Mouse (Mus musculus): ENCODE measurements at regions not wholly inside any gene's neighbourhood (a gene's known extent, or its start where the extent isn't known, plus 50 kb on each side); places are given as distances from the start of the nearest gene placed in this dataset.

GRCm38 (mm10) chr14:71674564-71674963 lies 817.1 kb downstream of the Gm9195 start:
- no peak overlapping the region for H3K9ac ChIP-seq (ENCODE audit: insufficient read depth, low read depth)
- H3K9me3 ChIP-seq (replicated peaks; ENCODE audit: low read length), result no peaks in the 10 kb centered on the region
- no peaks in the 10 kb centered on the region for H3K36me3 ChIP-seq (replicated peaks in 1 of 2; ENCODE audit: control insufficient read depth in 1 of 2, insufficient read depth in 1 of 2, low read length in 1 of 2)
- H3K4me1 ChIP-seq (ENCODE audit: control insufficient read depth in 1 of 2, insufficient read depth in 2 of 2), result no peaks in the 10 kb centered on the region
- dilution Hi-C loops (cut with MboI; ENCODE audit: extremely low pct_ligation_motif_present, extremely low pct_unique_long_range_greater_than_20kb, low sequenced_read_pairs) (no loop called here), in situ Hi-C loops (cut with MboI; ENCODE audit: low pct_ligation_motif_present, low pct_unique_long_range_greater_than_20kb, low sequenced_read_pairs) (loop anchor here (25.0 kb wide), 1 partner anchor 887 kb away; no protein-coding TSS in a partner anchor)
- TF ChIP-seq USF1 (IDR thresholded peaks at IDR 0.05; ENCODE audit: low read depth, low read length) (no peak), ZKSCAN1 (IDR thresholded peaks at IDR 0.05; ENCODE audit: borderline replicate concordance, low read depth, low read length) (no peak), IRF4 (IDR thresholded peaks at IDR 0.05; ENCODE audit: low read depth, low read length) (no peak), KAT2A (IDR thresholded peaks at IDR 0.05; ENCODE audit: insufficient replicate concordance, low read length) (no peak), NELFE (IDR thresholded peaks at IDR 0.05; ENCODE audit: low read depth, low read length) (no peak), MEF2A (IDR thresholded peaks at IDR 0.05; ENCODE audit: borderline replicate concordance, low read depth, low read length) (no peak), MXI1 (IDR thresholded peaks at IDR 0.05; ENCODE audit: low read depth, low read length) (no peak), NRF1 (IDR thresholded peaks at IDR 0.05; ENCODE audit: low read depth, low read length) (no peak), MYC (IDR thresholded peaks at IDR 0.05; ENCODE audit: low read depth, low read length) (no peak), EP300 (IDR thresholded peaks at IDR 0.05; ENCODE audit: low read length) (no peak), SIN3A (IDR thresholded peaks at IDR 0.05; ENCODE audit: low read length) (no peak), MAX (IDR thresholded peaks at IDR 0.05; ENCODE audit: low read length) (no peak), POLR2A (IDR thresholded peaks at IDR 0.05; ENCODE audit: low read depth, low read length) (no peak)
- H3K79me2 ChIP-seq (replicated peaks; ENCODE audit: control insufficient read depth, extremely low read depth, insufficient read depth, poor library complexity, severe bottlenecking), result no peaks in the 10 kb centered on the region
- DNase-seq (ENCODE audit: extremely low read depth), result no peak
- H3K4me3 ChIP-seq (replicated peaks in 1 of 3; ENCODE audit: low read depth in 2 of 3, low read length in 2 of 3, poor library complexity in 1 of 3), result no peak overlapping the region
- no peak overlapping the region for H3K4me2 ChIP-seq (ENCODE audit: insufficient read depth, low read depth, poor library complexity, severe bottlenecking)
- no peak overlapping the region for H3K27ac ChIP-seq (ENCODE audit: insufficient read depth, low read depth)
- peaks cover 39% of the 10 kb centered on the region for H3K27me3 ChIP-seq (replicated peaks)

- no peak overlapping the region for H3K9ac ChIP-seq (ENCODE audit: insufficient read depth, low read depth)
- no peak for DNase-seq (ENCODE audit: extremely low read depth)
- peaks cover 42% of the 10 kb centered on the region for H3K27me3 ChIP-seq (replicated peaks)
- dilution Hi-C loops (cut with MboI; ENCODE audit: extremely low pct_ligation_motif_present, extremely low pct_unique_long_range_greater_than_20kb, low sequenced_read_pairs) (no loop called here), in situ Hi-C loops (cut with MboI; ENCODE audit: low pct_ligation_motif_present, low pct_unique_long_range_greater_than_20kb, low sequenced_read_pairs) (loop anchor here (25.0 kb wide), 1 partner anchor 887 kb away; no protein-coding TSS in a partner anchor)
- no peak overlapping the region for H3K4me3 ChIP-seq (replicated peaks in 1 of 3; ENCODE audit: low read depth in 2 of 3, low read length in 2 of 3, poor library complexity in 1 of 3)
- H3K79me2 ChIP-seq (replicated peaks; ENCODE audit: control insufficient read depth, extremely low read depth, insufficient read depth, poor library complexity, severe bottlenecking), result no peaks in the 10 kb centered on the region
- no peaks in the 10 kb centered on the region for H3K4me1 ChIP-seq (ENCODE audit: control insufficient read depth in 1 of 2, insufficient read depth in 2 of 2)
- H3K4me2 ChIP-seq (ENCODE audit: insufficient read depth, low read depth, poor library complexity, severe bottlenecking), result no peak overlapping the region
- no peaks in the 10 kb centered on the region for H3K36me3 ChIP-seq (replicated peaks in 1 of 2; ENCODE audit: control insufficient read depth in 1 of 2, insufficient read depth in 1 of 2, low read length in 1 of 2)
- TF ChIP-seq TCF12 (IDR thresholded peaks at IDR 0.05; ENCODE audit: low read depth, low read length) (no peak), KAT2A (IDR thresholded peaks at IDR 0.05; ENCODE audit: insufficient replicate concordance, low read length) (no peak), RAD21 (IDR thresholded peaks at IDR 0.05; ENCODE audit: low read depth, low read length) (no peak), IRF4 (IDR thresholded peaks at IDR 0.05; ENCODE audit: low read depth, low read length) (no peak), ELF1 (IDR thresholded peaks at IDR 0.05; ENCODE audit: low read depth, low read length) (no peak), ZMIZ1 (IDR thresholded peaks at IDR 0.05; ENCODE audit: low read depth, low read length) (no peak), JUN (IDR thresholded peaks at IDR 0.05; ENCODE audit: insufficient read depth, low read depth, low read length) (no peak), ZNF384 (IDR thresholded peaks at IDR 0.05; ENCODE audit: low read depth, low read length) (no peak), ZC3H11A (IDR thresholded peaks at IDR 0.05; ENCODE audit: low read depth, low read length) (no peak), EP300 (IDR thresholded peaks at IDR 0.05; ENCODE audit: low read length) (no peak), NRF1 (IDR thresholded peaks at IDR 0.05; ENCODE audit: low read depth, low read length) (no peak), CHD1 (IDR thresholded peaks at IDR 0.05; ENCODE audit: low read depth, low read length) (no peak), HCFC1 (IDR thresholded peaks at IDR 0.05; ENCODE audit: low read depth, low read length) (no peak), SIN3A (IDR thresholded peaks at IDR 0.05; ENCODE audit: low read length) (no peak), ETS1 (conservative IDR thresholded peaks at IDR 0.05; ENCODE audit: low read depth, low read length) (no peak), CTCF (conservative IDR thresholded peaks at IDR 0.05 in 1 of 2, IDR thresholded peaks at IDR 0.05 in 1 of 2; ENCODE audit: low read depth in 2 of 2, low read length in 2 of 2) (no peak), MAFK (IDR thresholded peaks at IDR 0.05; ENCODE audit: insufficient replicate concordance, low read length) (no peak), MXI1 (IDR thresholded peaks at IDR 0.05; ENCODE audit: low read depth, low read length) (no peak), UBTF (IDR thresholded peaks at IDR 0.05; ENCODE audit: low read depth, low read length) (no peak), NELFE (IDR thresholded peaks at IDR 0.05; ENCODE audit: low read depth, low read length) (no peak)
- no peaks in the 10 kb centered on the region for H3K9me3 ChIP-seq (replicated peaks; ENCODE audit: low read length)
- no peak overlapping the region for H3K27ac ChIP-seq (ENCODE audit: insufficient read depth, low read depth)
Measured at GRCm38 (mm10) chr14:71673837-71674236, 817.8 kb downstream of the Gm9195 start.
